Mouse (Mus musculus) hindbrain, embryonic 15.5 days (tissue): ENCODE results near the gene Olfr437. TPM values are rescaled to one million over a fixed set of nuclear protein-coding genes. Genes with fewer than 3 reads are reported as not detected.
"Not testable (repeated sequence)": the region's sequence is repeated elsewhere in the genome, so short reads cannot be mapped to it uniquely, and the experiment has no call there.

Source experiments
- ATAC-seq: fragments of 200-750 bp; cut with Nextera tagmentation; 2 replicates; pipeline ENCODE4 v1.8.0; 2017; ENCODE audit warnings: low read depth, moderate number of reproducible peaks, moderate TSS enrichment; ENCODE audit not compliant: low FRiP score
- H3K27ac ChIP-seq: fragments of 300-500 bp; sonication (generic); replicated peaks from 2 replicates; pipeline ENCODE4 v1.5.1; 2015; ENCODE audit warnings: mild to moderate bottlenecking, inconsistent platforms
- H3K27me3 ChIP-seq: fragments of 300-500 bp; sonication (generic); 2 replicates; pipeline ENCODE4 v1.6.1; 2015; ENCODE audit warnings: control low read depth, inconsistent platforms
- H3K36me3 ChIP-seq: fragments of 300-500 bp; sonication (generic); 2 replicates; pipeline ENCODE4 v1.6.1; 2015; ENCODE audit warnings: control low read depth, inconsistent platforms
- H3K4me1 ChIP-seq: fragments of 300-500 bp; sonication (generic); replicated peaks from 2 replicates; pipeline ENCODE4 v1.6.1; 2015; ENCODE audit warnings: control low read depth, inconsistent platforms
- H3K4me2 ChIP-seq: fragments of 300-500 bp; sonication (generic); 2 replicates; pipeline ENCODE4 v1.6.1; 2015; ENCODE audit warnings: moderate library complexity, mild to moderate bottlenecking, inconsistent platforms
- H3K4me3 ChIP-seq: fragments of 300-500 bp; sonication (generic); 2 replicates; pipeline ENCODE4 v1.5.1; 2015; ENCODE audit warnings: mild to moderate bottlenecking, inconsistent platforms
- H3K9ac ChIP-seq: fragments of 300-500 bp; sonication (generic); 2 replicates; pipeline ENCODE4 v1.6.1; 2015; ENCODE audit warnings: inconsistent platforms
- H3K9me3 ChIP-seq: fragments of 300-500 bp; sonication (generic); 2 replicates; pipeline ENCODE4 v1.6.1; 2016; ENCODE audit warnings: control low read depth, inconsistent platforms
- polyA plus RNA-seq: library from polyadenylated mRNA; unstranded; fragments of >200 nt; fragmentation: Nextera tagmentation; extraction: Ambion mirVana; gene quantifications from 2 replicates; pipeline ENCODE4 v1.2.1, GENCODE M21; 2015

The Olfr437 gene
- polyA plus RNA-seq, 1 experiment from 2014 or later: not detected

DNA sequence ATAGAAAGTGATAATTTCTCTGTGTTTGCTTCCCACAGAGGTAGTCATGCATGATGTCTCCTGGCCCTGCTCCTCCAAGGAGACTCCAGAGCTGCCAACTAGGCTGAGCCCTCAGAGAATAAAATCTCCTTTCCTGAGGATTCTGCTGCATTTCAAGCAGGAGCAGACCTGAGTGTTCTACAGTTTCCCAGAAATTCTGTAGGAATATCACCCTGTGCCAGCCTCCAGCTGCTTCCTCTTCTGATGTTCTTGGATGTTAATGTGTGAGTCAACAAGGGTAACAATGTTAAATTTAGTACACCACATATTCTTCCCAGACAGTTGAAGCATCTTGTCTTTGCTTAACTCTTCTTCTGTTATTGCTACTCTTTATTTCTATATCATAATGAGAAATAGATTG, 49.8 kb downstream of the Olfr437 start, which contains the start of gene Olfr434:
TSS of gene Olfr434 (plus strand) at position 149 of the 400 bp plus-strand sequence.
- H3K4me3 ChIP-seq, H3K9ac ChIP-seq, H3K27me3 ChIP-seq, H3K4me2 ChIP-seq, H3K9me3 ChIP-seq, H3K4me1 ChIP-seq, ATAC-seq, H3K27ac ChIP-seq, H3K36me3 ChIP-seq: not testable (repeated sequence)

Other genes with a start within 250 kb of the Olfr437 start
- not detected in 2 replicates for gene Olfr446, start 241.9 kb upstream of the Olfr437 start, polyA plus RNA-seq
- gene Olfr444, start 214.2 kb upstream of the Olfr437 start, polyA plus RNA-seq: not detected in 2 replicates
- not detected in 2 replicates for gene Olfr441, start 56.9 kb upstream of the Olfr437 start, polyA plus RNA-seq
- not detected in 2 replicates for gene Olfr237-ps1, start 16.7 kb upstream of the Olfr437 start, polyA plus RNA-seq
- not detected in 2 replicates for gene Olfr13, start 8.9 kb downstream of the Olfr437 start, polyA plus RNA-seq
- gene Olfr435, start 33.9 kb downstream of the Olfr437 start, polyA plus RNA-seq: not detected in 2 replicates
- gene Olfr434, start 49.7 kb downstream of the Olfr437 start, polyA plus RNA-seq: not detected in 2 replicates
- not detected in 2 replicates for gene Olfr47, start 68.2 kb downstream of the Olfr437 start, polyA plus RNA-seq
- gene Arhgef5, start 102.3 kb downstream of the Olfr437 start, polyA plus RNA-seq: 2.4 and 2.5 TPM in 2 replicates
- gene Nobox, start 146.3 kb downstream of the Olfr437 start, polyA plus RNA-seq: not detected in 2 replicates